Mouse (Mus musculus): ENCODE measurements at regions not wholly inside any gene's neighbourhood (a gene's known extent, or its start where the extent isn't known, plus 50 kb on each side); places are given as distances from the start of the nearest gene placed in this dataset.

DNA sequence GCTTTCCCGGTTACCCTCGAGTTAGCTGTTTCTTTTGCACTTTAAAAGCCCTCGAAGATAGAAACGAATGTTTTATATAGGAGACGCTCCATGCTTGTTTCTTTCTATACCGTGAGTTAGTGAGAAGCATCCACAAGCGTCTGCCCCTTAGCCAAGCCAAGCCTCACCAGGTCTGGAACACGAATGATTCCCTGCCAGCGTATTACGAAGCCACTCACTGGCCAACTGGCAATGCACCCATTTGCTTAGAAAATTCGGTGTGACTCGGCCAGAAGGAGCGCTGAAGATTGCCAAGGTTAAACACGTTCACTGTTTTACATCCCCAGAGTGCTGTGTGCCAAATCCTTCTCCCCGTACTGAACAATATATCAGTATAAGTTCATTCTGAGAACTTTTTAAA lies 121.3 kb downstream of the Gm9376 start:
- TF ChIP-seq CTCF (IDR thresholded peaks at IDR 0.05; ENCODE audit: extremely low read depth, insufficient read depth, low read length) = no peak
- no peak for TF ChIP-seq POLR2A (IDR thresholded peaks at IDR 0.05; ENCODE audit: extremely low read depth, insufficient read depth, low read length)

All from cortical plate, adult 2 months (tissue).